Mouse (Mus musculus) lung, postnatal 10 days (tissue): ENCODE results near the gene Cr1l.

ENCODE experiments used
- DNase-seq: peaks from one replicate; pipeline ENCODE4 v3.0.0; 2021

Cr1l gene

GRCm38 (mm10) chr1:195130953-195131674, at the start of gene Cr1l:
Gene Cr1l, minus strand, starts transcription at chr1:195131586.
- DNase-seq, result peak; percentile 93

DNA sequence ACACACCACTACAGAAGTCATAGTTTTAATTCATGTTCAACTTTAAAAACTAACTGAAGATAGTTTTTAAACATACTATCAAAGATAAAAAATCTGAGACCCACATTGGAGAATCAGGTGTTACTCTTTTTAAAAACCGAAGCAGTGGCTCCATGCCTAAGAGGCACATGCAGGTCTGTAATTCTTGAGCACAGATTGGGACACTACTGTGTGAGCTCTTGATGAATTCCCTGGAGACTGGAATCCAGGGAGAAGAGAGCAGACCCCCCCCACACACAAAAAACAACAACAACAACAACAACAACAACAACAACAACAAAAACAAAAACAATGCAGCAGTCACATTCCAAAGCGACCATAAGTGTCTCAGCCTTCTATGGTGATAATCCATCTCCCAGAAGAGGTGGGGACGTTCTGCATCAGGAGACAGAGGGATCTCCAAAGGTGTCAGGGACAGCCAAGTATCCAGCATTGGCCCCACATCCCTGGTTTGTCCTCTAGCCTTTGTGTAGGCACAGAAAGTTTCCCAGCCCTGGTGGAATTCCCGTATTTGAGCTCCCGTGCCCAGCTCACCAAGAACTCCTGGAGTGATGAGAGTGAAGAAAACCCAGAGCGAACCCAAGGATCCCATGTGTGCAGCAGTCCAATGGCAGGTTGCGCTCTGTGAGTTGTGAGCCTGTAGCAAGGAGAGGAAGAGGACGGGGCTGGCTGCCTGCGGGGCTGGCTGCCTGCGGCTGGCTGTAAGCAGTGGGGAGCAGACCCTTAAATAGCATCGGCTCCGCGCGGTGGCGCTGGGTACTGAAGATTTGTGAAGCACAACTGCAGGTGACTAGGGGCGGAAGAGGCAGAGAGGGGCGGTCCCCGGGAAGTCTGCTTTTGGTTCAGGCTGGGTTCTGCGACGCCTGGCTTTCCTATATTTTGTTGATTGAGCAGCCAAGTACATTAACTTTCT, 44.9 kb upstream of the Cr1l start, which contains the start of gene Cr2:
Gene Cr2, minus strand, starts transcription at position 737 of the 952 bp plus-strand sequence.
- DNase-seq, result peak; percentile 45

DNA sequence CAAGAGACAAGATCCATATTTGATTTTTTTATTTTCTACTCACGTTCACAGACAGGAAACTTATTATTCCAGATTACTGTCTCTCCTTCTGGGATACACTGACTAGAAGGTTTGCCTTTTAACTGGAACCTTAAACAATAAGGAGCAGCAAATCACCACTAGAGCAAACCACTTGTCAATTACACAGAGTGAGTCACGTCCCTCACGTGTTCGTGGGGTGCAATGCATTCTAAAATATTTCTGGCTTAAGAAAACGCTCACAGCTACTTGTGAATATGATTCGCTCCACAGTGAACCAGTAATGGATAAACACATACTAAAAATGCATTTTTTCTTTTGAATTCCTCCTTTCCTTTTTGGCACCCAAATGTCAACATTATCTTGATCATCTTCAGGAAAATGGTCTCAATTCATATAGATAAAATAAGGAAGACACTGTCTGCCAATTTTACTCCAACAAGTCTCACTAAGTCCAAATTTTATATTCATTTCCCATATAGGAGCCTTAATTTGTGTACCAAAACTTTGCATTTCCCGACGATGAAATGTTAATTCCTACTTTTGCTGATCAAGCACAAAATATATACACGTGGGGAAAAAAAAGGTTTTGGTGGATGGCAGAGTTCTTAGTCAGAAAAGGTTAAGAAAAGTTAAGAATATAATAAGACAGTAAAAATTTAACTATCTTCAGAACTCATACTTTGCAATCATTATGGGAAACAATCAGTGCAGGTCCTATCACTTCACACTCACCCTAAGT, 33.8 kb upstream of the Cr1l start:
- DNase-seq, result no peak

- DNase-seq, result peak; percentile 22
These were observed 684 bp upstream of the Cr1l start for GRCm38 (mm10) chr1:195132070-195132469.

GRCm38 (mm10) chr1:195131675-195132015, 259 bp upstream of the Cr1l start:
- DNase-seq, result no peak

- DNase-seq, result no peak
These were observed 907 bp downstream of the Cr1l start for GRCm38 (mm10) chr1:195130479-195130878.

DNA sequence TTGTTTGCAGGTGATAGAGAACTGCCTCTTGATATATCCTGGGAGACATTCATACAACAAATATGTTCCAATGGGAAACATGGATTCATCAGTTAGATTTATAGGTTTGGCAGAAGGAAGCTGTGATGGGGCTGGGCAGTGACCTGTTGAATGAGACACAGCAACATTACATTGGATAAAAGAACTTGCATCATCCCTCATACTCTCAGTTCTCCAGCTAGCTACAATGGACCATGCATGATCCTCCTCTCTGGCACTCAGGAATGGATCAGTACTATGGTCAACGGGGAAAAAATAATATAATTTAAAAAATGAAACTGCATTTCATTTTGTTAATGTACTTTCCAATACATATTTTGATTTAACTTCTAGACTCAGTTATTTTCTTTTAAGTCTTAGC, 1.5 kb downstream of the Cr1l start:
- no peak for DNase-seq

DNA sequence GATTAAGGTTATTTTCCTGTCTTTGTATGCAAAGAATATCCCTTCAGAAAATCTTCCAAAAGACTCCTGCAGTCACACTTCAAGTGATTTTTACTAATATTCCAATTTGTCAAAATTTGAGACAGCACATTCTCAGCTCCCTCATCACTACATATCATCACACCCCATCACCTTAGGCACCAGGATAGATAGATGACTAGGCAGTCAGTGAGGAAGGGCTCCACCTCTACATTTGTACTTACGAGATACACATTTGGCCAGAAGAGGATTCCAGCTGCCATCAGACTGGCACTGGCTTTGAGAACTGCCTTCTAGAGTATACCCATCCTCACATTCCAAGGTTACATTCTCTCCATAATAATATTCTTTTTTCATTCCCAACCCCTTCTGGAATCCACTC, 17.0 kb downstream of the Cr1l start:
- no peak for DNase-seq

DNA sequence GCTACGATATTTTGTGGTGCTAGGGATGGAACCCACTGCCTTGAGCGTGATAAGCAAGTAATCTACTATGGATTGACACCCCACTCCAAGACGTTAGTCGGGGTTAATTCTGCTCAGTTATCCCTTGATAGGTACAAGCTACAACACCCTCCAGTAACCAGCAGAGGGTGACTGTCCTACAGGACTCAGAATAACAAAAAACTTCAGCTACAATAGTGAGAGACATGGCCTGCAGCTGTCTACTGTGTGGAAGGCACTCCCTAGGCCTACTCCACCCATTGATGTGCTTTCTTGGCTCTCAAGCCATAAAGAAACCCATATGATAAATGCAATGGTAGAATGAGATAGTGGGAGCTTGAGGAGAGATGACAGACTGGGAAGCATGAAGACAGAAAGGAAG, 17.8 kb downstream of the Cr1l start:
- DNase-seq, result no peak

DNA sequence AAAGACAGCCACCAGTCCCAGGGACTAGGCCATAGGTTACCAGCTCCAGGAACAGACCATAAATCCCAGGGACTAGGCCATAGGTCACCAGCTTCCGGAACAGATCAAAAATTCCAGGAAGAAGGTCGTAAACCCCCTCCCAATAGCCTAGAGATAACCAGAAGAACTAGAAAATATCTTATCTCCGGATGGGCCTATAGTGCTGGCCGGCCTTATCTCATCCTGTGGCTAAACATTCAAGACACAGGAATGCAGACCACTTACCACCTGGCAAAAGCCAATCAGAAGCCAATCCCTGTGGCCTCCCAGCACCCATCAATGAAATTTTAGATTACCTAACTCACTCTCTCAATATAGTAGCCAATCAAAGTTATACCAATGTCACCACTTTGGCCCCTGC, 30.7 kb downstream of the Cr1l start:
- no peak for DNase-seq

DNA sequence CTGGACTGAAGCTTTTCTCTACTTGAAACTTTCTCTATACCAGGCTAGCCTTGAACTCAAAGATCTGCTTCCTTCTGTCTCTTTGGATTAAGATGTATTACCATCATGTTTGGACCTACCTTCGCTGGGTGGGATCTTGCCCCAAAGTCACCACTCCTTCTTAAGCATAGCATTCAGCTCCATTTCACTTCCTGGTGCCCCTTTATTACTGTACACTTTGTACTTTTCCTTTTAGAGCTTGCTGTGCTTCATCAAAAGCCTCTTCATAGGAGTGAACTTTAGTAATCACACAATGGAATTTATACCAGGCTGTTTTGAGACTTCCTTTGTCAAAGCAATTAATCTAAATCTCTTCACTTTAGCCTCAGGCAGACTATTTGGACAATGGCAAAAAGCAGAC, 33.4 kb downstream of the Cr1l start:
- no peak for DNase-seq

GRCm38 (mm10) chr1:195092220-195092720, 39.1 kb downstream of the Cr1l start, which contains the start of gene Cd46:
Gene Cd46, minus strand, starts transcription at chr1:195092249.
- DNase-seq, result peak; percentile 81

DNA sequence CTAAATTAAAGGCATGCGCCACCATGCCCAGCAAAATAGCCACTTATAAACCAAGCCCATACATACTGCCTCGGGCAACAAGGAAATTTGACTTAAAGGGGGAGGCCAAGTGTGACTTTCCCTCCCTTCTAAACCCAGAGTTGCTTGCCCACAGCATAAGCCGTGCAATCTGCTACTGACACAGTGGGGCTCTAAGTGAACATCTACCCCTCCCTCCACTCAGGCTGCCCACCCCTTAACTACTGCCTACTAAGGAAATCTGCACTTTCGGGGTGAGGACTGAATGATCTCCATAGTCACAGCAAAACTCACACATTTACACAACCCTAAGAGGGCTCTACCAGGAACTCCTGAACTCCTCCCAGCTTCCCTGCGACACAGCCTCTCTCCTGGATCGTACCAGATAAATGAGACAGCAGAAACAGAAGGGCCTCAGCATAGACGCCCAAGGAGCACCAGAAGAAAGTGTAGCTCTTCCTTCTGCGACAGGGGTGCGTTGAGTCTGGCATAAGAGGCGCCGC, 39.6 kb downstream of the Cr1l start:
- no peak for DNase-seq

DNA sequence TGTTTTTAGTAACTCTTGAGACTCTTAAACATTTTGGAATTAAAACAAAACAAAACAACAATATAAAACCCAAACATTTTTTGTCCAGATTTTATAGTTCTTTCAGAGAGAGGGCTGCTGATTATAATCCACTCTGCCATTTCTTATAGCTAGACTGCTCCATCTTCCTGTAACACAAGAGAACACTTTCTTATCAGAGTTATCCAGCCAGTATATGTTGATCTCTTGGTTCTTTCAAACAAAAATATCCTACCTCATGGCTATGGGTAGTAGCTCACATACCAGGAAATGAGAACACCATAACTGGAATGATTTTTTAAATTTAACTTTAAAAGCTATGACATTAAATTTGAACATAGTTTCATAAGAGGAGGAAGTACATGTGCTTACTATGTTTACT, 49.2 kb downstream of the Cr1l start:
- DNase-seq, result no peak
